Mouse (Mus musculus) midbrain, embryonic 12.5 days (tissue): ENCODE measurements at regions not wholly inside any gene's neighbourhood (a gene's known extent, or its start where the extent isn't known, plus 50 kb on each side); places are given as distances from the start of the nearest gene placed in this dataset.
"Not testable (repeated sequence)": the region's sequence is repeated elsewhere in the genome, so short reads cannot be mapped to it uniquely, and the experiment has no call there.

Experiments
- ATAC-seq: fragments of 200-750 bp; cut with Nextera tagmentation; 2 replicates; pipeline ENCODE4 v1.8.0; 2017; ENCODE audit warnings: low read depth, moderate TSS enrichment, moderate library complexity; ENCODE audit not compliant: low FRiP score
- H3K27ac ChIP-seq: fragments of 300-500 bp; sonication (generic); replicated peaks from 2 replicates; pipeline ENCODE4 v1.5.1; 2016; ENCODE audit warnings: mild to moderate bottlenecking
- H3K27me3 ChIP-seq: fragments of 300-500 bp; sonication (generic); 2 replicates; pipeline ENCODE4 v1.6.1; 2016; ENCODE audit warnings: mild to moderate bottlenecking
- H3K36me3 ChIP-seq: fragments of 300-500 bp; sonication (generic); 2 replicates; pipeline ENCODE4 v1.6.1; 2016
- H3K4me1 ChIP-seq: fragments of 300-500 bp; sonication (generic); 2 replicates; pipeline ENCODE4 v1.6.1; 2016
- H3K4me2 ChIP-seq: fragments of 300-500 bp; sonication (generic); replicated peaks from 2 replicates; pipeline ENCODE4 v1.6.1; 2016; ENCODE audit warnings: mild to moderate bottlenecking, moderate library complexity
- H3K4me3 ChIP-seq: fragments of 300-500 bp; sonication (generic); 2 replicates; pipeline ENCODE4 v1.5.1; 2016; ENCODE audit warnings: mild to moderate bottlenecking
- H3K9ac ChIP-seq: fragments of 300-500 bp; sonication (generic); replicated peaks from 2 replicates; pipeline ENCODE4 v1.6.1; 2016; ENCODE audit warnings: mild to moderate bottlenecking, moderate library complexity
- H3K9me3 ChIP-seq: fragments of 300-500 bp; sonication (generic); 2 replicates; pipeline ENCODE4 v1.6.1; 2016; ENCODE audit warnings: mild to moderate bottlenecking
- WGBS: fragments of 180-500 bp; shearing (Covaris S2); methylation state at CpG from one replicate; pipeline ENCODE4 v1.1.7; 2016; 5-methylcytosine and 5-hydroxymethylcytosine counted together

- Histone ChIP-seq H3K27me3 (no peaks in the 10 kb centered on the region), H3K4me1 (no peaks in the 10 kb centered on the region), H3K4me3 (no peak overlapping the region), H3K36me3 (no peaks in the 10 kb centered on the region), H3K9me3 (peaks cover 30% of the 10 kb centered on the region), H3K9ac (no peak overlapping the region), H3K4me2 (no peak overlapping the region), H3K27ac (no peak overlapping the region)
- ATAC-seq = no peak
- WGBS = 77% methylated on average over 1 of the region's 1 CpGs
These were observed 80.1 kb upstream of the Cyp2b13 start for GRCm38 (mm10) chr7:25981167-25981566.

- no peak for ATAC-seq
- 95% methylated on average over 3 of the region's 3 CpGs for WGBS
- no peaks in the 10 kb centered on the region for H3K27me3 ChIP-seq
These were observed 74.3 kb upstream of the Cyp2b13 start for GRCm38 (mm10) chr7:25986981-25987380.

GRCm38 (mm10) chr7:25988322-25988721, 73.0 kb upstream of the Cyp2b13 start:
- no peak overlapping the region for H3K4me2 ChIP-seq
- ATAC-seq = no peak

More at GRCm38 (mm10) chr7:25986981-25987380, 74.3 kb upstream of the Cyp2b13 start:
- Histone ChIP-seq H3K9ac (no peak overlapping the region), H3K4me3 (no peak overlapping the region), H3K36me3 (no peaks in the 10 kb centered on the region), H3K4me2 (no peak overlapping the region), H3K4me1 (no peaks in the 10 kb centered on the region), H3K27ac (no peak overlapping the region), H3K9me3 (peaks cover 18% of the 10 kb centered on the region; the same call in 1 of the 2 replicates)

GRCm38 (mm10) chr7:26005916-26006315, 55.4 kb upstream of the Cyp2b13 start:
- peaks cover 47% of the 10 kb centered on the region for H3K9me3 ChIP-seq
- WGBS = 86% methylated on average over 6 of the region's 6 CpGs
- not testable (repeated sequence) for ATAC-seq

More at GRCm38 (mm10) chr7:25988322-25988721, 73.0 kb upstream of the Cyp2b13 start:
- Histone ChIP-seq H3K4me1 (no peaks in the 10 kb centered on the region), H3K9ac (no peak overlapping the region), H3K27ac (no peak overlapping the region), H3K4me3 (no peak overlapping the region), H3K9me3 (peaks cover 9% of the 10 kb centered on the region; the same call in 1 of the 2 replicates), H3K36me3 (no peaks in the 10 kb centered on the region), H3K27me3 (no peaks in the 10 kb centered on the region)

GRCm38 (mm10) chr7:26008056-26008455, 53.2 kb upstream of the Cyp2b13 start:
- H3K4me1 ChIP-seq = no peaks in the 10 kb centered on the region
- no peak overlapping the region for H3K27ac ChIP-seq
- H3K9me3 ChIP-seq = peaks cover 55% of the 10 kb centered on the region
- WGBS = 84% methylated on average over 4 of the region's 4 CpGs
- H3K27me3 ChIP-seq = no peaks in the 10 kb centered on the region
- H3K36me3 ChIP-seq = no peaks in the 10 kb centered on the region
- H3K9ac ChIP-seq = no peak overlapping the region
- no peak overlapping the region for H3K4me2 ChIP-seq
- H3K4me3 ChIP-seq = no peak overlapping the region
- ATAC-seq = no peak

More at GRCm38 (mm10) chr7:26005916-26006315, 55.4 kb upstream of the Cyp2b13 start:
- not testable (repeated sequence) for H3K9ac ChIP-seq, H3K4me1 ChIP-seq, H3K27ac ChIP-seq, H3K4me2 ChIP-seq, H3K4me3 ChIP-seq, H3K27me3 ChIP-seq, H3K36me3 ChIP-seq
